Mouse (Mus musculus) CH12.LX (cell line): ENCODE data around the gene Lhfpl3. TPM values are rescaled to one million over a fixed set of nuclear protein-coding genes. Genes with fewer than 3 reads are reported as not detected.

Source experiments
- DNase-seq: peaks from one replicate; pipeline ENCODE4 v3.0.0-alpha.2; 2013; ENCODE audit errors: extremely low read depth
- H3K27ac ChIP-seq: 2 replicates; pipeline ENCODE4 v1.5.1; 2012; ENCODE audit warnings: low read depth, mild to moderate bottlenecking, control low read depth, moderate library complexity; ENCODE audit not compliant: insufficient read depth
- H3K27me3 ChIP-seq: replicated peaks from 2 replicates; pipeline ENCODE3; 2012; ENCODE audit warnings: inconsistent platforms
- H3K36me3 ChIP-seq, 2 experiments: replicated peaks in 1 of 2; 2 replicates each; pipeline versions ENCODE3 to v1.6.1; 2012; ENCODE audit warnings: inconsistent platforms in 1 of 2, low read length in 1 of 2, mild to moderate bottlenecking in 1 of 2, mixed read lengths in 1 of 2, moderate library complexity in 1 of 2; ENCODE audit not compliant: control insufficient read depth in 1 of 2, insufficient read depth in 1 of 2
- H3K4me1 ChIP-seq, 2 experiments: 2 replicates each; pipeline ENCODE4 v1.6.1; 2012; ENCODE audit warnings: inconsistent platforms in 1 of 2, moderate library complexity in 1 of 2; ENCODE audit not compliant: insufficient read depth in 2 of 2, control insufficient read depth in 1 of 2
- H3K4me2 ChIP-seq: 2 replicates; pipeline ENCODE4 v1.6.1; 2012; ENCODE audit warnings: low read depth, mild to moderate bottlenecking, control low read depth; ENCODE audit not compliant: poor library complexity, insufficient read depth, severe bottlenecking
- H3K4me3 ChIP-seq, 3 experiments: fragments of 150-350 bp in 1 of 3; sonication (generic) in 1 of 3; replicated peaks in 1 of 3; 2 replicates each; pipeline versions ENCODE3 to v1.5.1; 2011 to 2012; ENCODE audit warnings: low read depth in 2 of 3, low read length in 2 of 3, mild to moderate bottlenecking in 2 of 3, moderate library complexity in 2 of 3, control low read depth in 1 of 3, improper control_type of control experiment in 1 of 3, inconsistent platforms in 1 of 3, mixed read lengths in 1 of 3; ENCODE audit not compliant: poor library complexity in 1 of 3
- H3K79me2 ChIP-seq: replicated peaks from 2 replicates; pipeline ENCODE4 v1.6.1; 2012; ENCODE audit warnings: mild to moderate bottlenecking, moderate library complexity; ENCODE audit not compliant: control insufficient read depth, poor library complexity, insufficient read depth, severe bottlenecking; ENCODE audit errors: extremely low read depth
- H3K9ac ChIP-seq: 2 replicates; pipeline ENCODE4 v1.6.1; 2012; ENCODE audit warnings: low read depth, mild to moderate bottlenecking, control low read depth, moderate library complexity; ENCODE audit not compliant: insufficient read depth
- H3K9me3 ChIP-seq: replicated peaks from 2 replicates; pipeline ENCODE3; 2012; ENCODE audit warnings: low read length, inconsistent platforms, mixed read lengths
- CHD1 ChIP-seq: IDR thresholded peaks from 2 replicates; pipeline ENCODE4 v1.6.1; 2012; ENCODE audit warnings: low read depth, low read length, improper control_type of control experiment, inconsistent platforms
- CHD2 ChIP-seq: IDR thresholded peaks from 2 replicates; pipeline ENCODE4 v1.6.1; 2011; ENCODE audit warnings: low read length, improper control_type of control experiment
- CTCF ChIP-seq, 2 experiments: IDR thresholded peaks in 1 of 2; conservative IDR thresholded peaks in 1 of 2; 2 replicates each; pipeline ENCODE4 v1.5.1; 2011 to 2012; ENCODE audit warnings: low read depth in 2 of 2, low read length in 2 of 2, improper control_type of control experiment in 1 of 2, inconsistent platforms in 1 of 2, mild to moderate bottlenecking in 1 of 2, moderate library complexity in 1 of 2
- ELF1 ChIP-seq: IDR thresholded peaks from 2 replicates; pipeline ENCODE4 v1.6.1; 2014; ENCODE audit warnings: low read depth, mild to moderate bottlenecking, inconsistent platforms, low read length, improper control_type of control experiment
- EP300 ChIP-seq: IDR thresholded peaks from 2 replicates; pipeline ENCODE4 v1.6.1; 2011; ENCODE audit warnings: low read length, improper control_type of control experiment
- ETS1 ChIP-seq: conservative IDR thresholded peaks from 2 replicates; pipeline ENCODE4 v1.6.1; 2012; ENCODE audit warnings: low read depth, mild to moderate bottlenecking, inconsistent platforms, low read length, improper control_type of control experiment, moderate library complexity
- GABPA ChIP-seq: IDR thresholded peaks from 2 replicates; pipeline ENCODE4 v1.6.1; 2012; ENCODE audit warnings: low read depth, low read length, improper control_type of control experiment, inconsistent platforms; ENCODE audit not compliant: insufficient replicate concordance
- IRF4 ChIP-seq: IDR thresholded peaks from 2 replicates; pipeline ENCODE4 v1.6.1; 2014; ENCODE audit warnings: low read depth, mild to moderate bottlenecking, inconsistent platforms, low read length, improper control_type of control experiment
- JUND ChIP-seq: conservative IDR thresholded peaks from 2 replicates; pipeline ENCODE4 v1.6.1; 2011; ENCODE audit warnings: low read depth, low read length, improper control_type of control experiment
- MAFK ChIP-seq: IDR thresholded peaks from 2 replicates; pipeline ENCODE4 v1.6.1; 2011; ENCODE audit warnings: low read length, improper control_type of control experiment; ENCODE audit not compliant: insufficient replicate concordance
- MAX ChIP-seq: IDR thresholded peaks from 2 replicates; pipeline ENCODE4 v1.6.1; 2011; ENCODE audit warnings: low read length, improper control_type of control experiment
- MAZ ChIP-seq: IDR thresholded peaks from 2 replicates; pipeline ENCODE4 v1.6.1; 2012; ENCODE audit warnings: low read depth, mild to moderate bottlenecking, inconsistent platforms, low read length, improper control_type of control experiment, moderate library complexity
- MEF2A ChIP-seq: IDR thresholded peaks from 2 replicates; pipeline ENCODE4 v1.6.1; 2014; ENCODE audit warnings: low read depth, mild to moderate bottlenecking, inconsistent platforms, low read length, improper control_type of control experiment, borderline replicate concordance
- MYC ChIP-seq: IDR thresholded peaks from 2 replicates; pipeline ENCODE4 v1.6.1; 2011; ENCODE audit warnings: low read depth, mild to moderate bottlenecking, improper control_type of control experiment, low read length
- PAX5 ChIP-seq: IDR thresholded peaks from 2 replicates; pipeline ENCODE4 v1.6.1; 2012; ENCODE audit warnings: low read length, inconsistent platforms, mixed read lengths
- POLR2A ChIP-seq: IDR thresholded peaks from 2 replicates; pipeline ENCODE4 v1.6.1; 2011; ENCODE audit warnings: low read depth, mild to moderate bottlenecking, improper control_type of control experiment, low read length
- POLR2AphosphoS2 ChIP-seq: IDR thresholded peaks from 2 replicates; pipeline ENCODE4 v1.6.1; 2011; ENCODE audit warnings: low read depth, low read length, improper control_type of control experiment
- RCOR1 ChIP-seq: conservative IDR thresholded peaks from 2 replicates; pipeline ENCODE4 v1.6.1; 2012; ENCODE audit warnings: low read depth, mild to moderate bottlenecking, inconsistent platforms, low read length, improper control_type of control experiment
- SIN3A ChIP-seq: IDR thresholded peaks from 2 replicates; pipeline ENCODE4 v1.6.1; 2012; ENCODE audit warnings: low read length, improper control_type of control experiment, inconsistent platforms
- SMC3 ChIP-seq: IDR thresholded peaks from 2 replicates; pipeline ENCODE4 v1.6.1; 2011; ENCODE audit warnings: low read depth, low read length, improper control_type of control experiment
- UBTF ChIP-seq: IDR thresholded peaks from 2 replicates; pipeline ENCODE4 v1.6.1; 2012; ENCODE audit warnings: low read depth, mild to moderate bottlenecking, inconsistent platforms, low read length, improper control_type of control experiment, moderate library complexity
- USF2 ChIP-seq: conservative IDR thresholded peaks from 2 replicates; pipeline ENCODE4 v1.6.1; 2011; ENCODE audit warnings: low read depth, low read length, improper control_type of control experiment
- ZC3H11A ChIP-seq: IDR thresholded peaks from 2 replicates; pipeline ENCODE4 v1.6.1; 2012; ENCODE audit warnings: low read depth, mild to moderate bottlenecking, inconsistent platforms, low read length, improper control_type of control experiment
- ZKSCAN1 ChIP-seq: IDR thresholded peaks from 2 replicates; pipeline ENCODE4 v1.6.1; 2012; ENCODE audit warnings: low read depth, inconsistent platforms, low read length, improper control_type of control experiment, borderline replicate concordance
- dilution Hi-C: fragments of 300-500 bp; cut with MboI; formaldehyde crosslinking; loops from 2 replicates; pipeline ENCODE4 v1.14.3; 2020; ENCODE audit warnings: low sequenced_read_pairs; ENCODE audit not compliant: extremely low pct_unique_long_range_greater_than_20kb, extremely low pct_ligation_motif_present
- in situ Hi-C: fragments of 300-500 bp; cut with MboI; formaldehyde crosslinking; loops from 3 replicates; pipeline ENCODE4 v1.14.3; 2019; ENCODE audit warnings: low sequenced_read_pairs, low pct_ligation_motif_present, low pct_unique_long_range_greater_than_20kb, mixed read lengths
- polyA plus RNA-seq: library from polyadenylated mRNA; unstranded; fragments of >175 nt; gene quantifications from 2 replicates; pipeline ENCODE4 v1.2.1, GENCODE M21; 2012; ENCODE audit warnings: low read depth; ENCODE audit not compliant: insufficient read length
- total RNA-seq, 2 experiments: library from RNA; depleted of rRNA; stranded (reverse); fragments of 300-350 nt in 1 of 2; fragments of >200 nt in 1 of 2; gene quantifications; 2 replicates each; pipeline ENCODE4 v1.2.3; 2012 to 2014

The Lhfpl3 gene
- total and polyA plus RNA-seq, 3 experiments: 0.08 to 0.11 TPM; not detected in 1

- Histone ChIP-seq H3K27me3 (no peaks in the 10 kb centered on the region), H3K79me2 (no peaks in the 10 kb centered on the region), H3K4me3 (no peak overlapping the region), H3K4me2 (no peak overlapping the region), H3K4me1 (no peaks in the 10 kb centered on the region), H3K27ac (no peak overlapping the region), H3K9ac (no peak overlapping the region), H3K36me3 (no peaks in the 10 kb centered on the region), H3K9me3 (no peaks in the 10 kb centered on the region)
- no peak for DNase-seq
- TF ChIP-seq CTCF (conservative IDR thresholded peaks at IDR 0.05 in 1 of 2, IDR thresholded peaks at IDR 0.05 in 1 of 2; ENCODE audit: low read depth in 2 of 2, low read length in 2 of 2): no peak
- no peak for TF ChIP-seq ZC3H11A
- dilution Hi-C loops (no loop called here), in situ Hi-C loops (no loop called here)
Measured at GRCm38 (mm10) chr5:22869031-22869430, 123.2 kb downstream of the Lhfpl3 start.

- TF ChIP-seq PAX5 (no peak), SIN3A (no peak), MAFK (no peak), RCOR1 (no peak), MAX (no peak), POLR2AphosphoS2 (no peak), CTCF (conservative IDR thresholded peaks at IDR 0.05 in 1 of 2, IDR thresholded peaks at IDR 0.05 in 1 of 2; ENCODE audit: low read depth in 2 of 2, low read length in 2 of 2) (no peak), SMC3 (no peak), USF2 (no peak)
Measured at GRCm38 (mm10) chr5:22872417-22872816, 126.6 kb downstream of the Lhfpl3 start.

GRCm38 (mm10) chr5:22888345-22888744 lies 142.5 kb downstream of the Lhfpl3 start:
- Histone ChIP-seq H3K36me3 (no peaks in the 10 kb centered on the region), H3K4me3 (no peak overlapping the region), H3K79me2 (no peaks in the 10 kb centered on the region), H3K27me3 (no peaks in the 10 kb centered on the region), H3K4me2 (no peak overlapping the region), H3K27ac (no peak overlapping the region), H3K9me3 (no peaks in the 10 kb centered on the region), H3K9ac (no peak overlapping the region), H3K4me1 (peaks cover 0 to 3% of the 10 kb centered on the region in 2 experiments; a peak in 1 of 4 replicates)
- dilution Hi-C loops (no loop called here), in situ Hi-C loops (no loop called here)
- no peak for TF ChIP-seq USF2
- no peak for TF ChIP-seq MAX
- TF ChIP-seq MYC: no peak
- TF ChIP-seq MAZ: no peak
- TF ChIP-seq UBTF: no peak
- TF ChIP-seq POLR2AphosphoS2: no peak
- no peak for TF ChIP-seq SMC3
- no peak for TF ChIP-seq POLR2A
- no peak for TF ChIP-seq JUND
- TF ChIP-seq CHD2: no peak
- no peak for TF ChIP-seq CTCF (conservative IDR thresholded peaks at IDR 0.05 in 1 of 2, IDR thresholded peaks at IDR 0.05 in 1 of 2; ENCODE audit: low read depth in 2 of 2, low read length in 2 of 2)
- TF ChIP-seq IRF4: no peak
- TF ChIP-seq ETS1: no peak
- TF ChIP-seq ZKSCAN1: no peak
- TF ChIP-seq CHD1: no peak
- no peak for TF ChIP-seq EP300
- TF ChIP-seq GABPA: no peak
- TF ChIP-seq ELF1: no peak
- no peak for TF ChIP-seq MEF2A
- no peak for DNase-seq

More at GRCm38 (mm10) chr5:22872417-22872816, 126.6 kb downstream of the Lhfpl3 start:
- dilution Hi-C loops (no loop called here), in situ Hi-C loops (no loop called here)
- DNase-seq: no peak
- H3K79me2 ChIP-seq: no peaks in the 10 kb centered on the region
- H3K9me3 ChIP-seq: no peaks in the 10 kb centered on the region
- no peak overlapping the region for H3K9ac ChIP-seq
- H3K4me3 ChIP-seq: no peak overlapping the region
- no peak overlapping the region for H3K27ac ChIP-seq
- peaks cover 0 to 3% of the 10 kb centered on the region in 2 experiments; a peak in 2 of 4 replicates for H3K4me1 ChIP-seq
- no peaks in the 10 kb centered on the region for H3K27me3 ChIP-seq
- H3K4me2 ChIP-seq: no peak overlapping the region
- H3K36me3 ChIP-seq: no peaks in the 10 kb centered on the region
